Comparison of ENCODE assay signal across 13 mouse cellular contexts in the genomic region with DNA sequence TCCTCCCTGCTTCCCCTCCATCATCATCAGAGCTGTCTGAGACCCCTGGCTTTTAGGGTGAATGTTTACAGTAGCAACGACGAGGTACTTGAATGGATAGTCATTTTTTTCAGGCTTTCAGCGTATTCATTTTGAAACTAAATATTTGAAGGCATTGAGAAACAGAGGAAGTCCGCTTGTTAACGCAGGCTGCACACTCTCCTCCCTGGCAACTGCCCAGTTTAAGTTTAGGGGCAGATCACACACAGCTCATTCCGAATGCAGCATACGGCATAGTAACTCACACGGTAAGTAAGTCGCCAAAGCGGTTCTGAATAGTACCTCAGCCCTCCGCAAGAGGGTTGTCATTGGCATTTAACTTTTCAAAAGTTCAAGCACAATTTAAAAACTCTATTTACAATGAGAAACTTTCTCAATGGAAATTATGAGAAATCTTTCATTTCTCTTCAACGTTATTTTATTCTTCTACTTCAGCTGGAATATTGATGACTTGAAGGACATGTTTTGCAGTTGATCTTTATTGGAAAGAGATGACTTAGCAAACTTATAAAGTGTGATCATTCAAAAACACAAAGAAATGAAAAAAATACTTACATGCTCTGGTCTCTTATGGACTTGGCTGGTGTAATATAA.
DNase-seq lines count a peak whose midpoint lies in the region; ATAC-seq lines count a peak whose summit lies in the region.
"Had no signal": no experiment of that assay in that cellular context is flagged by ENCODE, and none has a peak within 500 bp of the region (broad histone marks: within the 10 kb centered on the region; RNA-seq: fewer than 3 reads in every experiment).

No protein-coding gene starts in this region.

- H3K27ac ChIP-seq in intestine, embryonic 14.5 days (ENCODE audit: low read depth): no peak overlapping the region
- H3K27ac ChIP-seq: forebrain, embryonic 15.5 days; heart, adult 2 months had no signal

- H3K9ac ChIP-seq in intestine, embryonic 14.5 days (ENCODE audit: low read length): no peak overlapping the region
- H3K9ac ChIP-seq: forebrain, embryonic 15.5 days had no signal

- no peak overlapping the region for H3K4me3 ChIP-seq in intestine, embryonic 14.5 days (ENCODE audit: low read depth, low read length)
- H3K4me3 ChIP-seq: forebrain, embryonic 15.5 days; heart, adult 2 months had no signal

- H3K9me3 ChIP-seq in intestine, embryonic 14.5 days (ENCODE audit: control insufficient read depth, low read length): no peaks in the 10 kb centered on the region
- H3K9me3 ChIP-seq: forebrain, embryonic 15.5 days had no signal

- no peak for ATAC-seq in intestine, embryonic 14.5 days (replicated peaks; ENCODE audit: low FRiP score, low TSS enrichment, low read depth)
- ATAC-seq: forebrain, embryonic 15.5 days had no signal

- H3K36me3 ChIP-seq in intestine, embryonic 14.5 days (ENCODE audit: control insufficient read depth, insufficient read depth, low read length): no peaks in the 10 kb centered on the region
- H3K36me3 ChIP-seq: forebrain, embryonic 15.5 days had no signal

- DNase-seq in 3134 (ENCODE audit: extremely low read depth, insufficient read length, low spot score) (peak; percentile 57), A20 (ENCODE audit: low read depth, low spot score) (peak; percentile 83)
- peak; percentile 50 for DNase-seq in intestine, embryonic 14.5 days (ENCODE audit: low spot score)
- DNase-seq in lung, postnatal 36 days: peak; percentile 47
- no peak for DNase-seq in cerebellum, postnatal 10 days
- DNase-seq in right cerebral cortex, postnatal 25 days: no peak
- DNase-seq in heart, adult 8-10 months (ENCODE audit: low spot score): no peak
- DNase-seq: adrenal gland, postnatal 10 days; cerebellum, postnatal 25 days; kidney, postnatal 10 days; thymus, postnatal 25 days had no signal

- H3K27me3 ChIP-seq in intestine, embryonic 14.5 days (replicated peaks; ENCODE audit: control insufficient read depth, insufficient read depth, low read length): no peaks in the 10 kb centered on the region
- H3K27me3 ChIP-seq: forebrain, embryonic 15.5 days had no signal

- H3K4me2 ChIP-seq in intestine, embryonic 14.5 days (ENCODE audit: low read length): peak overlapping the region; percentile 30
- H3K4me2 ChIP-seq: forebrain, embryonic 15.5 days had no signal

- 42% methylated on average over 12 of the region's 12 CpGs for WGBS in intestine, embryonic 14.5 days

- peaks cover 26% of the 10 kb centered on the region for H3K4me1 ChIP-seq in intestine, embryonic 14.5 days (replicated peaks; ENCODE audit: control insufficient read depth, insufficient read depth, low read length)

Comparison
In these comparisons a context has a peak if more than half of its experiments do, and no peak if none do; other contexts are left out.
1. DNase-seq: peak in 3134 (single experiment), A20 (single experiment), intestine, embryonic 14.5 days (single experiment) and lung, postnatal 36 days (single experiment); none in cerebellum, postnatal 10 days (0 of 2), right cerebral cortex, postnatal 25 days (single experiment) and heart, adult 8-10 months (single experiment).